Mouse (Mus musculus) gastrocnemius, adult 2 months (tissue): ENCODE data around the gene Il17c. TPM values are rescaled to one million over a fixed set of nuclear protein-coding genes. Genes with fewer than 3 reads are reported as not detected.
A peak's percentile ranks its signal among the peaks of the same experiment; 100 is the strongest.

Experiments used
- DNase-seq: peaks from one replicate; pipeline ENCODE4 v3.0.0; 2022
- H3K27ac ChIP-seq: fragments of 200-600 bp; 2 replicates; pipeline ENCODE4 v1.8.1; 2022; ENCODE audit warnings: mild to moderate bottlenecking
- H3K4me3 ChIP-seq: fragments of 200-600 bp; 2 replicates; pipeline ENCODE4 v1.8.1; 2022; ENCODE audit warnings: mild to moderate bottlenecking, moderate library complexity
- CTCF ChIP-seq: fragments of 200-600 bp; IDR thresholded peaks from 2 replicates; pipeline ENCODE4 v1.8.1; 2022; ENCODE audit warnings: antibody characterized with exemption, mild to moderate bottlenecking, moderate library complexity
- intact Hi-C: fragments of 180-260 bp; cut with DNase I; formaldehyde crosslinking; loops from one replicate; pipeline ENCODE4 v1.15.1; 2025
- total RNA-seq, 2 experiments: library from RNA; stranded (reverse); gene quantifications; 2 replicates each; pipeline ENCODE4 v1.2.3; 2021

Gene Il17c
- total RNA-seq, 2 experiments from 2014 or later: not detected

DNA sequence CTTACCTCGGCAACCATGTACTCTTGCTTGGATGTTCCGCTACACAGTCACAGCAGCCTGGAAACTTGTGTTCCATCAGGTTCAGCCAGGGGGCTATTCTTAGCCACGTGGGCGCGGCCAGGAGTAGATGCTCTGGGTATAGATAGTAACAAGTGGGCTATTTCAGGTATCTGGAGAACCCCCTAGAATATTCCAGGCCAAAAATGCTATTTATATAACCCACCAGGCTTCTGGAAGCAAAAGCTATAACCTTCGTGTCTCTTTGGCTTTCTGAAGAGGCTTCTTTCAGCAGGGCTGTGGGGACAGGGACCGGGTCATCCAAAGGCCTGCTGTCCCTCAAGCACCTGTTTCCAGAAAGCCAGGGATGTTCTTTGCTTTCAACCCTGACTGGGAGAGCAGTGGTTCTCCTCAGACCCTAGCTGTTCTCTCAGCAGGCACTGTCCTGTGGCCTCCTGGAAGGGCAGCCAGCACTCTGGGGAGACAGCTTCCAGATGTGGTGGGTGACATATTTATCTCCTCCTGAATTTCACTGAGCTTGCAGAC is 29.4 kb downstream of the Il17c start:
- H3K4me3 ChIP-seq: no peak overlapping the region
- intact Hi-C loops: no loop called here
- peak; percentile 26; the same call in 1 of the 2 replicates for TF ChIP-seq CTCF
- H3K27ac ChIP-seq: peak overlapping the region; percentile 90
- DNase-seq: peak; percentile 83

GRCm38 (mm10) chr8:122452154-122452553 is 30.3 kb downstream of the Il17c start:
- intact Hi-C loops: no loop called here
- Histone ChIP-seq H3K4me3 (no peak overlapping the region), H3K27ac (peak overlapping the region; percentile 90)
- TF ChIP-seq CTCF: no peak
- peak; percentile 76 for DNase-seq

DNA sequence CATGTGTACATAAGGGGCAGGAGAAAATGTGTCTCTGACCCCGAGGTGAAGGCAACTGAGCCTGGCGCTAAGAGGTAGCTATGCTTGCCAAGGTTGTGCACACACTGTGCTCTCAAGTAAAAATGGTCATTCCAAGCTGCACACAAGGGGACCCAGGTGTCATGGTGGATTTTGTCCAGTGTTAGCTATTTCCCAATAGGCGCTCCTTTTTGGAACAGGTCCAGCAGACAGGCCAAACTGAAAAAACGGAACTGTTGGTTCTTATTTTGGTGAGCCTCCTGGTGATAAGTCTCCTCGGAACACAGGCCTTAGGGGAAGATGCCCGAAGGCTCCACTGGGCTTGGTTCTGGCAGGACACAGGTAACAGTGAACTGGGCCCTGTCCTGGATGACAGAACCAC is 32.6 kb downstream of the Il17c start:
- no peak overlapping the region for H3K27ac ChIP-seq
- TF ChIP-seq CTCF: no peak
- DNase-seq: no peak
- H3K4me3 ChIP-seq: no peak overlapping the region
- intact Hi-C loops: no loop called here

GRCm38 (mm10) chr8:122457171-122457570 is 35.4 kb downstream of the Il17c start:
- no peak overlapping the region for H3K4me3 ChIP-seq
- TF ChIP-seq CTCF: no peak
- intact Hi-C loops: no loop called here

GRCm38 (mm10) chr8:122459218-122459900 is 37.5 kb downstream of the Il17c start:
- DNase-seq: peak; percentile 44
- TF ChIP-seq CTCF: peak; percentile 51
- Histone ChIP-seq H3K4me3 (peak overlapping the region; percentile 72), H3K27ac (peak overlapping the region; percentile 89)
- intact Hi-C loops: no loop called here

More at GRCm38 (mm10) chr8:122457171-122457570, 35.4 kb downstream of the Il17c start:
- no peak overlapping the region for H3K27ac ChIP-seq
- no peak for DNase-seq

DNA sequence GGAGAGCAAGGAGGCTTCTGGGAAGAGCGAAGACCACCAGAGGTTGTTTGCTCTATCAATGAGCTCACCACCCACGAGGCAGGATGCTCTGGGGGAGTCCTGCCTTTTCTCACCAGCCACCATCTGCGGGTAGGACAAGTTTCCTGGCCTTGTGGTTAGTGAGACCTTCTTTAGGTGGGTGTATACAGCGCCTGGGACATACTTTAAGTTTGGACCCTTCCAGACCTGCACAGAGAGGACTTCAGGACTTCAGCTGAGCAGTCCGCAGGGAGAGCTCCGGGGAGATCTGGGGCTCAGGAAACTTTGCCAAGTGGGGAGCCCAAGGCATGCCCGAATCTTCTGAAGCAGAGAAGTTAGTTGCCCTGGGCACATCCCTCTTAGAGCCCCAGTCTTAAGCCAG is 38.2 kb downstream of the Il17c start:
- Histone ChIP-seq H3K27ac (peak overlapping the region; percentile 89), H3K4me3 (peak overlapping the region; percentile 72)
- intact Hi-C loops: no loop called here
- DNase-seq: no peak
- no peak for TF ChIP-seq CTCF

GRCm38 (mm10) chr8:122460524-122461472 is 39.0 kb downstream of the Il17c start, which contains the start of gene Snai3:
Gene Snai3 (minus strand): TSS chr8:122460733.
- TF ChIP-seq CTCF: no peak

GRCm38 (mm10) chr8:122461473-122462148 is 39.8 kb downstream of the Il17c start:
- peak overlapping the region; percentile 89 for H3K27ac ChIP-seq
- no peak overlapping the region for H3K4me3 ChIP-seq
- DNase-seq: no peak
- intact Hi-C loops: no loop called here
- no peak for TF ChIP-seq CTCF

More at GRCm38 (mm10) chr8:122460524-122461472, 39.0 kb downstream of the Il17c start, which contains the start of gene Snai3:
- H3K27ac ChIP-seq: peak within 1 kb of the TSS; percentile 89
- intact Hi-C loops: no loop called here
- peak within 1 kb of the TSS; percentile 72 for H3K4me3 ChIP-seq
- peak; percentile 89 for DNase-seq

GRCm38 (mm10) chr8:122462510-122462909 is 40.7 kb downstream of the Il17c start:
- Histone ChIP-seq H3K4me3 (no peak overlapping the region), H3K27ac (no peak overlapping the region)
- no peak for TF ChIP-seq CTCF
- intact Hi-C loops: no loop called here
- no peak for DNase-seq

- no peak overlapping the region for H3K4me3 ChIP-seq
- TF ChIP-seq CTCF: no peak
- intact Hi-C loops: no loop called here
- DNase-seq: no peak
- H3K27ac ChIP-seq: no peak overlapping the region
Measured at GRCm38 (mm10) chr8:122463651-122464640, 42.1 kb downstream of the Il17c start.

DNA sequence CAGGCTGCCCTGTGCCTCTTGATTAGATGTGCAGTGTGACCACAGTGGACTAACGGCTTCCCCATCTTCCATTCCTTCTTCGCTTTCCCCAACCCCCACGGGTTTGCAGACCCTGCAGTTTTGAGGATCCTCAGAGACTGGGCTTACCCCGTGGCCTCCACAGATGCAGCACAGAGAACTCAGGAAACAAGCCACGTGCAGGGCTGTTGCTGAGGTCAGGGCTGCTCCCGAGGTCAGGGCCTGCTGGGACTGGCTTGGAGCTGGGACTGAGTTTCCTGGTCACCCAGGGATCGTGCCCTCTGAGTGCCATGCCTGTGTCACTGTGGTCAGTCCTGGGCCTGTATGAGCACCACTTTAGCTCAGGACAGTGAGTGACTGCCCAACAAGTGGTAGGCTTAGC is 43.2 kb downstream of the Il17c start:
- no peak overlapping the region for H3K4me3 ChIP-seq
- intact Hi-C loops: no loop called here
- no peak for TF ChIP-seq CTCF
- H3K27ac ChIP-seq: no peak overlapping the region
- no peak for DNase-seq
